ENCODE assay signal across 9 mouse cellular contexts in genomic region chr15:62161975-62162647, GRCm38 (mm10).
DNase-seq lines count a peak whose midpoint lies in the region; TF ChIP-seq lines count a peak whose summit lies in the region.
"Had no signal": no experiment of that assay in that cellular context is flagged by ENCODE, and none has a peak within 500 bp of the region (broad histone marks: within the 10 kb centered on the region; RNA-seq: fewer than 3 reads in every experiment).

No protein-coding gene starts in this region.

- TF ChIP-seq CTCF in thymus, adult 2 months (IDR thresholded peaks at IDR 0.05; ENCODE audit: borderline replicate concordance, control insufficient read depth, extremely low read depth, insufficient read depth, low read length, poor library complexity) = no peak

- H3K4me1 ChIP-seq in thymus, adult 2 months (replicated peaks; ENCODE audit: control insufficient read depth, insufficient read depth, low read length) = peaks cover 22% of the 10 kb centered on the region
- H3K4me1 ChIP-seq: stomach, embryonic 15.5 days had no signal

- 92% methylated on average over 8 of the region's 8 CpGs for WGBS in thymus, adult 2 months

- H3K27ac ChIP-seq in thymus, adult 2 months (ENCODE audit: control insufficient read depth, insufficient read depth, low read length) = no peak overlapping the region
- H3K27ac ChIP-seq: stomach, embryonic 15.5 days had no signal

- no peak overlapping the region for H3K4me3 ChIP-seq in thymus, adult 2 months (ENCODE audit: control insufficient read depth, insufficient read depth, low read length)
- H3K4me3 ChIP-seq: stomach, embryonic 15.5 days had no signal

- no peak for TF ChIP-seq POLR2A in thymus, adult 2 months (IDR thresholded peaks at IDR 0.05; ENCODE audit: control insufficient read depth, extremely low read depth, insufficient read depth, low read length, poor library complexity)

- H3K27me3 ChIP-seq in thymus, adult 2 months (ENCODE audit: control insufficient read depth, insufficient read depth, low read length) = no peaks in the 10 kb centered on the region
- H3K27me3 ChIP-seq: stomach, embryonic 15.5 days had no signal

- peak; percentile 14 for DNase-seq in testis, postnatal 14 days (ENCODE audit: low spot score)
- no peak for DNase-seq in testis, postnatal 10 days (ENCODE audit: low spot score)
- DNase-seq in cerebellum, postnatal 25 days = peak; percentile 42 to 61
- peak; percentile 64 for DNase-seq in heart, postnatal 4 days
- DNase-seq in layer of hippocampus, adult 18-20 months (ENCODE audit: low spot score in 2 of 2) = no peak
- no peak for DNase-seq in thymus, adult 2 months
- DNase-seq in left cerebral cortex, adult 8-10 months (ENCODE audit: low spot score in 2 of 2) = no peak
- DNase-seq in retina, embryonic 14.5 days (ENCODE audit: low spot score) = no peak

- H3K36me3 ChIP-seq in thymus, adult 2 months (ENCODE audit: control insufficient read depth, insufficient read depth, low read length) = no peaks in the 10 kb centered on the region
- H3K36me3 ChIP-seq: stomach, embryonic 15.5 days had no signal

Comparison
In these comparisons a context has a peak if more than half of its experiments do, and no peak if none do; other contexts are left out.
1. DNase-seq: peak in testis, postnatal 14 days (single experiment), cerebellum, postnatal 25 days (2 of 2) and heart, postnatal 4 days (single experiment); none in testis, postnatal 10 days (single experiment), layer of hippocampus, adult 18-20 months (0 of 2), thymus, adult 2 months (single experiment), left cerebral cortex, adult 8-10 months (0 of 2) and retina, embryonic 14.5 days (single experiment).